Mouse (Mus musculus) intestine, embryonic 15.5 days (tissue): ENCODE data around the gene Rap2b. TPM values are rescaled to one million over a fixed set of nuclear protein-coding genes. Genes with fewer than 3 reads are reported as not detected.

Source experiments
- ATAC-seq: fragments of 200-750 bp; cut with Nextera tagmentation; 2 replicates; pipeline ENCODE4 v1.8.0; 2017; ENCODE audit warnings: moderate TSS enrichment, moderate library complexity
- H3K27ac ChIP-seq: fragments of 300-500 bp; sonication (generic); 2 replicates; pipeline ENCODE4 v1.5.1; 2015; ENCODE audit warnings: mild to moderate bottlenecking, inconsistent platforms
- H3K27me3 ChIP-seq: fragments of 300-500 bp; sonication (generic); replicated peaks from 2 replicates; pipeline ENCODE4 v1.6.1; 2015; ENCODE audit warnings: inconsistent platforms
- H3K36me3 ChIP-seq: fragments of 300-500 bp; sonication (generic); 2 replicates; pipeline ENCODE4 v1.6.1; 2015; ENCODE audit warnings: inconsistent platforms
- H3K4me1 ChIP-seq: fragments of 300-500 bp; sonication (generic); replicated peaks from 2 replicates; pipeline ENCODE4 v1.6.1; 2015; ENCODE audit warnings: inconsistent platforms
- H3K4me2 ChIP-seq: fragments of 300-500 bp; sonication (generic); replicated peaks from 2 replicates; pipeline ENCODE4 v1.6.1; 2015; ENCODE audit warnings: mild to moderate bottlenecking, inconsistent platforms
- H3K4me3 ChIP-seq: fragments of 300-500 bp; sonication (generic); replicated peaks from 2 replicates; pipeline ENCODE4 v1.5.1; 2015; ENCODE audit warnings: inconsistent platforms
- H3K9ac ChIP-seq: fragments of 300-500 bp; sonication (generic); 2 replicates; pipeline ENCODE4 v1.6.1; 2015; ENCODE audit warnings: inconsistent platforms
- H3K9me3 ChIP-seq: fragments of 300-500 bp; sonication (generic); 2 replicates; pipeline ENCODE4 v1.6.1; 2016; ENCODE audit warnings: inconsistent platforms
- WGBS: fragments of 180-500 bp; shearing (Covaris S2); methylation state at CpG from one replicate; pipeline ENCODE4 v1.1.7; 2015; 5-methylcytosine and 5-hydroxymethylcytosine counted together
- polyA plus RNA-seq: library from polyadenylated mRNA; unstranded; fragments of >200 nt; fragmentation: Nextera tagmentation; extraction: Ambion mirVana; gene quantifications from 2 replicates; pipeline ENCODE4 v1.2.1, GENCODE M21; 2015

Gene Rap2b
- polyA plus RNA-seq, 1 experiment from 2014 or later: 8.3 TPM

- Histone ChIP-seq H3K4me1 (no peaks in the 10 kb centered on the region), H3K9ac (no peak overlapping the region), H3K27me3 (no peaks in the 10 kb centered on the region), H3K27ac (0 out of 2 replicates have a peak overlapping the region, but pooled peaks have one; percentile 40), H3K9me3 (no peaks in the 10 kb centered on the region), H3K4me2 (no peak overlapping the region), H3K4me3 (no peak overlapping the region), H3K36me3 (no peaks in the 10 kb centered on the region)
- no peak for ATAC-seq
- 35% methylated on average over 7 of the region's 7 CpGs for whole genome bisulfite sequencing
Observed at GRCm38 (mm10) chr3:61358756-61359293, 2.6 kb upstream of the Rap2b start.

- Histone ChIP-seq H3K4me1 (peaks cover 2% of the 10 kb centered on the region; the same call in 1 of the 2 replicates), H3K27me3 (no peaks in the 10 kb centered on the region), H3K27ac (peak overlapping the region; percentile 96), H3K9me3 (no peaks in the 10 kb centered on the region), H3K4me2 (peak overlapping the region; percentile 85), H3K9ac (peak overlapping the region; percentile 54), H3K4me3 (peak overlapping the region; percentile 86), H3K36me3 (no peaks in the 10 kb centered on the region)
- no peak for ATAC-seq
- WGBS: 4% methylated on average over 9 of the region's 9 CpGs
Observed at GRCm38 (mm10) chr3:61362821-61363160, 1.4 kb downstream of the Rap2b start.

GRCm38 (mm10) chr3:61363161-61363988, 1.9 kb downstream of the Rap2b start:
- peaks cover 2% of the 10 kb centered on the region; the same call in 1 of the 2 replicates for H3K4me1 ChIP-seq
- no peaks in the 10 kb centered on the region for H3K9me3 ChIP-seq
- ATAC-seq: peak; percentile 94
- H3K4me2 ChIP-seq: peak overlapping the region; percentile 85
- peak overlapping the region; percentile 86 for H3K4me3 ChIP-seq
- under 1% methylated on average over 30 of the region's 30 CpGs for WGBS
- H3K27me3 ChIP-seq: no peaks in the 10 kb centered on the region
- H3K9ac ChIP-seq: peak overlapping the region; percentile 75
- H3K27ac ChIP-seq: peak overlapping the region; percentile 96
- no peaks in the 10 kb centered on the region for H3K36me3 ChIP-seq

GRCm38 (mm10) chr3:61363989-61364660, 2.7 kb downstream of the Rap2b start:
- peak overlapping the region; percentile 86 for H3K4me3 ChIP-seq
- H3K27me3 ChIP-seq: no peaks in the 10 kb centered on the region
- no peaks in the 10 kb centered on the region for H3K9me3 ChIP-seq
- peaks cover 2% of the 10 kb centered on the region; the same call in 1 of the 2 replicates for H3K4me1 ChIP-seq
- peak overlapping the region; percentile 83 for H3K9ac ChIP-seq
- under 1% methylated on average over 51 of the region's 51 CpGs for WGBS
- ATAC-seq: peak; percentile 92
- H3K36me3 ChIP-seq: no peaks in the 10 kb centered on the region
- H3K4me2 ChIP-seq: peak overlapping the region; percentile 85
- peak overlapping the region; percentile 96 for H3K27ac ChIP-seq

GRCm38 (mm10) chr3:61364661-61364977, 3.2 kb downstream of the Rap2b start:
- Histone ChIP-seq H3K27me3 (no peaks in the 10 kb centered on the region), H3K9ac (peak overlapping the region; percentile 83), H3K27ac (peak overlapping the region; percentile 89), H3K4me1 (peaks cover 2% of the 10 kb centered on the region; the same call in 1 of the 2 replicates), H3K36me3 (no peaks in the 10 kb centered on the region), H3K4me3 (peak overlapping the region; percentile 86), H3K9me3 (no peaks in the 10 kb centered on the region), H3K4me2 (peak overlapping the region; percentile 85)
- WGBS: under 1% methylated on average over 33 of the region's 33 CpGs
- peak; percentile 41 for ATAC-seq

- under 1% methylated on average over 68 of the region's 68 CpGs for WGBS
- Histone ChIP-seq H3K4me3 (peak overlapping the region; percentile 86), H3K9me3 (no peaks in the 10 kb centered on the region), H3K4me2 (peak overlapping the region; percentile 85), H3K27ac (peak overlapping the region; percentile 89), H3K9ac (peak overlapping the region; percentile 83), H3K36me3 (no peaks in the 10 kb centered on the region), H3K4me1 (peaks cover 2% of the 10 kb centered on the region; the same call in 1 of the 2 replicates), H3K27me3 (no peaks in the 10 kb centered on the region)
- peak; percentile 12 for ATAC-seq
Observed at GRCm38 (mm10) chr3:61364978-61365778, 3.7 kb downstream of the Rap2b start.

- Histone ChIP-seq H3K4me1 (peaks cover 2% of the 10 kb centered on the region; the same call in 1 of the 2 replicates), H3K27ac (peak within 1 kb of the TSS; percentile 89), H3K27me3 (no peaks in the 10 kb centered on the region), H3K36me3 (no peaks in the 10 kb centered on the region), H3K4me2 (peak within 1 kb of the TSS; percentile 85), H3K4me3 (peak within 1 kb of the TSS; percentile 86), H3K9ac (peak within 1 kb of the TSS; percentile 83), H3K9me3 (no peaks in the 10 kb centered on the region)
- WGBS: 3% methylated on average over 10 of the region's 10 CpGs
- no peak for ATAC-seq
Observed at GRCm38 (mm10) chr3:61365779-61366373, 4.4 kb downstream of the Rap2b start, which contains the start of gene B430305J03Rik. Gene B430305J03Rik, minus strand, starts transcription at chr3:61365951.

- WGBS: 89% methylated on average over 1 of the region's 1 CpGs
- Histone ChIP-seq H3K9me3 (no peaks in the 10 kb centered on the region), H3K4me2 (no peak overlapping the region), H3K27me3 (no peaks in the 10 kb centered on the region), H3K27ac (no peak overlapping the region), H3K4me3 (no peak overlapping the region), H3K4me1 (peaks cover 2% of the 10 kb centered on the region; the same call in 1 of the 2 replicates), H3K9ac (no peak overlapping the region), H3K36me3 (no peaks in the 10 kb centered on the region)
- no peak for ATAC-seq
Observed at GRCm38 (mm10) chr3:61368446-61368845, 7.0 kb downstream of the Rap2b start.

- no peak for ATAC-seq
- Histone ChIP-seq H3K9ac (no peak overlapping the region), H3K4me2 (no peak overlapping the region), H3K9me3 (no peaks in the 10 kb centered on the region), H3K4me3 (no peak overlapping the region), H3K27me3 (no peaks in the 10 kb centered on the region), H3K36me3 (no peaks in the 10 kb centered on the region), H3K27ac (no peak overlapping the region), H3K4me1 (no peaks in the 10 kb centered on the region)
- WGBS: 90% methylated on average over 8 of the region's 8 CpGs
Observed at GRCm38 (mm10) chr3:61376001-61376400, 14.6 kb downstream of the Rap2b start.

GRCm38 (mm10) chr3:61386368-61386767, 24.9 kb downstream of the Rap2b start:
- H3K27me3 ChIP-seq: no peaks in the 10 kb centered on the region
- WGBS: 81% methylated on average over 4 of the region's 4 CpGs
- no peak overlapping the region for H3K4me2 ChIP-seq
- H3K4me1 ChIP-seq: no peaks in the 10 kb centered on the region
- no peak overlapping the region for H3K9ac ChIP-seq
- no peak overlapping the region for H3K27ac ChIP-seq
- no peaks in the 10 kb centered on the region for H3K9me3 ChIP-seq
- ATAC-seq: no peak
- H3K36me3 ChIP-seq: no peaks in the 10 kb centered on the region
- no peak overlapping the region for H3K4me3 ChIP-seq

GRCm38 (mm10) chr3:61391564-61391963, 30.1 kb downstream of the Rap2b start:
- Histone ChIP-seq H3K9me3 (no peaks in the 10 kb centered on the region), H3K27ac (no peak overlapping the region), H3K36me3 (no peaks in the 10 kb centered on the region), H3K4me1 (no peaks in the 10 kb centered on the region), H3K27me3 (no peaks in the 10 kb centered on the region), H3K4me3 (no peak overlapping the region), H3K4me2 (no peak overlapping the region), H3K9ac (no peak overlapping the region)
- WGBS: 68% methylated on average over 4 of the region's 4 CpGs
- ATAC-seq: no peak
